Mouse (Mus musculus) forebrain, embryonic 11.5 days (tissue): ENCODE data around the gene Isg20. TPM values are rescaled to one million over a fixed set of nuclear protein-coding genes. Genes with fewer than 3 reads are reported as not detected.

Experiments
- ATAC-seq: fragments of 200-750 bp; cut with Nextera tagmentation; replicated peaks from 2 replicates; pipeline ENCODE4 v1.8.0; 2017; ENCODE audit warnings: moderate TSS enrichment; ENCODE audit not compliant: low FRiP score
- DNase-seq: peaks from one replicate; pipeline ENCODE4 v3.0.0-alpha.2; 2017; ENCODE audit warnings: low spot score
- H3K27ac ChIP-seq: fragments of 300-500 bp; sonication (generic); 2 replicates; pipeline ENCODE4 v1.5.1; 2014; ENCODE audit warnings: low read depth, low read length
- H3K27me3 ChIP-seq: fragments of 300-500 bp; sonication (generic); 2 replicates; pipeline ENCODE4 v1.6.1; 2014; ENCODE audit warnings: mild to moderate bottlenecking, low read length, mixed read lengths; ENCODE audit not compliant: control insufficient read depth, insufficient read depth
- H3K36me3 ChIP-seq: fragments of 300-500 bp; sonication (generic); 2 replicates; pipeline ENCODE4 v1.6.1; 2014; ENCODE audit warnings: mild to moderate bottlenecking, low read length, moderate library complexity, mixed read lengths; ENCODE audit not compliant: control insufficient read depth, insufficient read depth
- H3K4me1 ChIP-seq: fragments of 300-500 bp; sonication (generic); replicated peaks from 2 replicates; pipeline ENCODE4 v1.6.1; 2014; ENCODE audit warnings: low read length, mixed read lengths; ENCODE audit not compliant: control insufficient read depth, insufficient read depth
- H3K4me2 ChIP-seq: fragments of 300-500 bp; sonication (generic); 2 replicates; pipeline ENCODE4 v1.6.1; 2014; ENCODE audit warnings: low read depth, mild to moderate bottlenecking, low read length, moderate library complexity, mixed read lengths; ENCODE audit not compliant: severe bottlenecking
- H3K4me3 ChIP-seq: fragments of 300-500 bp; sonication (generic); 2 replicates; pipeline ENCODE4 v1.5.1; 2014; ENCODE audit warnings: low read depth, low read length
- H3K9ac ChIP-seq: fragments of 300-500 bp; sonication (generic); 2 replicates; pipeline ENCODE4 v1.6.1; 2014; ENCODE audit warnings: low read length
- H3K9me3 ChIP-seq: fragments of 300-500 bp; sonication (generic); 2 replicates; pipeline ENCODE4 v1.6.1; 2016; ENCODE audit warnings: low read length, mixed read lengths; ENCODE audit not compliant: control insufficient read depth
- WGBS: fragments of 180-500 bp; shearing (Covaris S2); extraction: QIAGEN DNeasy Blood & Tissue Kit; methylation state at CpG from one replicate; pipeline ENCODE4 v1.1.7; 2014; 5-methylcytosine and 5-hydroxymethylcytosine counted together
- polyA plus RNA-seq: library from polyadenylated mRNA; unstranded; fragments of >200 nt; fragmentation: Nextera tagmentation; extraction: Ambion mirVana; gene quantifications from 2 replicates; pipeline ENCODE4 v1.2.1, GENCODE M21; 2014

Gene Isg20
- polyA plus RNA-seq, 1 experiment from 2014 or later: 0.39 TPM

- H3K9me3 ChIP-seq: no peaks in the 10 kb centered on the region
- peaks cover 8% of the 10 kb centered on the region; the same call in 1 of the 2 replicates for H3K4me1 ChIP-seq
- H3K27ac ChIP-seq: no peak overlapping the region
- H3K9ac ChIP-seq: no peak overlapping the region
- ATAC-seq: no peak
- H3K4me2 ChIP-seq: no peak overlapping the region
- DNase-seq: no peak
- peaks cover 3% of the 10 kb centered on the region; the same call in 1 of the 2 replicates for H3K36me3 ChIP-seq
- no peaks in the 10 kb centered on the region for H3K27me3 ChIP-seq
- WGBS: 88% methylated on average over 4 of the region's 4 CpGs
- no peak overlapping the region for H3K4me3 ChIP-seq
Observed at GRCm38 (mm10) chr7:78911209-78911608, 2.0 kb upstream of the Isg20 start.

DNA sequence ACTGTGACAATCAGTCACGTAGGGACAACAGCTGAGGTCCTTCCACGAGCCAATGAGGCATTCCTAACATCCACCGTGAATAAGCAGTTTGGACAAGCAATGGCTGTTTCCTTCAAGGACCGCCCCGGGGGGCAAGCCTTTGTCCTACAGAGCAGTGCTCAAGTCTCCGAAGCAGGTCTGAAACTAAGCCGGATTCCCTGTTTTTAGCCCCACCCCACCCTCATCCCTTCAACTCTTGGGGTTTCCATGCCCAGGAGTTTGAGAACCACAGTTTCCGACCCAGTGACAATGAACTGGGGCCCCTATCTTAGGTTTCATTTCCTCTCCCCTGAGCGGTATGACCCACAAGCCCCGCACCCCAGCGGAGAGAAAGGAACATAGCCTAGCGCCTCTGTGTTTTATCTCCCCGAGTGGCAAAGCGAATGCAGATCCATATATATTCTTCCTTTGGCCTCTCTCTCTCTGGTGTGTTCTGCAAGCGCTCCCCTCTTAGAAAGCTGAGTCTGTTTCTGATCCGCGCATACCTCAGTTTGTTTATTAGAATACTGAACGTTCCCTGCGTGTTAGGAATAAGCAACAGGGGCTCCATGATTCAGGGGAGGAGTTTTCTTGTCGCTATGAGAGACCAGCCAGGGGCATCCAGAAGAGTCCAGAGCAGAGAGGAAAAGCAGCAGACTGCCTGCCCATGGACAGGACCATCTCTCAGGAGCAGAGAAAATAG, 811 bp upstream of the Isg20 start:
- no peak overlapping the region for H3K4me3 ChIP-seq
- no peak overlapping the region for H3K27ac ChIP-seq
- H3K4me1 ChIP-seq: peaks cover 8% of the 10 kb centered on the region; the same call in 1 of the 2 replicates
- H3K27me3 ChIP-seq: no peaks in the 10 kb centered on the region
- no peaks in the 10 kb centered on the region; the same call in 1 of the 2 replicates for H3K36me3 ChIP-seq
- 18% methylated on average over 20 of the region's 20 CpGs for WGBS
- no peaks in the 10 kb centered on the region for H3K9me3 ChIP-seq
- no peak; the same call in 1 of the 2 replicates for ATAC-seq
- H3K4me2 ChIP-seq: peak overlapping the region; percentile 36; the same call in 1 of the 2 replicates
- peak overlapping the region; percentile 24; the same call in 1 of the 2 replicates for H3K9ac ChIP-seq
- peak; percentile 64 for DNase-seq

DNA sequence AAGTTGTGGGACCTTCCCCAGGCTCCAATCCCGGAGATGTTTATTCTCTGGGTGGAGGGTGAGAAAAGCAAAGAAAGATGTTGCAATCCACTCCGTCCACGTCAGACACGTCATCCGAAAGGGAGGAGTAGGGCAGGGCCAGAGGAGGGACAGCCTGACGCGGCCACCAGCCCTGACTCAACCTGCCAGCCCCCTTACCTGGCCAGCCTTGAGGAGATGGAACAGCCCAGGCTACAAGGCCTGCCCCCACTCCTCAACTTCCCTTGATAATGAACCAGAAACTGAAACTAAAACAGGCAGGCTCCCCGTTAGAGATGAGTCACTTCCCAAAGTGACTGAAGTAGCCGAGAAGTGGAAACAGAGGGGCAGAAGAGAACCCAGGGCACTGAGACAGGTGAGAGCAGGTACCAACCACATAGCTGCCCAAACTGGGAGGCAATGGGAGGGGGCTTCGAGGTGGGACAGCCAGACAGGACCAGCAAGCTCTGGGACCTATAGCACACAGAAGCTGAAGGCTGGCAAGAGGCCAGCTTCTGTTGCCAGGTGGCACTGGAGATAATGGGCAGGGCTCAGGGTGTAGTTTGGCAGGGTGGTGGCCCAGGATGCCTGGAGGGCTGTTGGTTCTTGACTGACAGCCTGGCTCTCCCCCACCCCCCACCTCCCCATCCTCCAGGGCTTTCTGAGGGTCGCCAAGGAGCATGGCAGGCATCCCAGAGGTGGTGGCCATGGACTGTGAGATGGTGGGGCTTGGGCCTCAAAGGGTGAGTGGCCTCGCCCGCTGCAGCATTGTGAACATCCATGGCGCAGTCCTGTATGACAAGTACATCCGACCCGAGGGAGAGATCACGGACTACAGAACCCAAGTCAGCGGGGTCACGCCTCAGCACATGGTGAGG, 673 bp downstream of the Isg20 start:
- no peak for ATAC-seq
- WGBS: 84% methylated on average over 19 of the region's 19 CpGs
- DNase-seq: no peak

GRCm38 (mm10) chr7:78914545-78914845, 1.3 kb downstream of the Isg20 start:
- H3K9ac ChIP-seq: no peak overlapping the region
- 93% methylated on average over 3 of the region's 3 CpGs for WGBS

More for the DNA sequence above, 673 bp downstream of the Isg20 start:
- Histone ChIP-seq H3K9ac (no peak overlapping the region), H3K4me1 (peaks cover 8% of the 10 kb centered on the region; the same call in 1 of the 2 replicates), H3K27ac (no peak overlapping the region), H3K27me3 (no peaks in the 10 kb centered on the region), H3K4me3 (no peak overlapping the region), H3K4me2 (no peak overlapping the region), H3K9me3 (no peaks in the 10 kb centered on the region), H3K36me3 (no peaks in the 10 kb centered on the region; the same call in 1 of the 2 replicates)

DNA sequence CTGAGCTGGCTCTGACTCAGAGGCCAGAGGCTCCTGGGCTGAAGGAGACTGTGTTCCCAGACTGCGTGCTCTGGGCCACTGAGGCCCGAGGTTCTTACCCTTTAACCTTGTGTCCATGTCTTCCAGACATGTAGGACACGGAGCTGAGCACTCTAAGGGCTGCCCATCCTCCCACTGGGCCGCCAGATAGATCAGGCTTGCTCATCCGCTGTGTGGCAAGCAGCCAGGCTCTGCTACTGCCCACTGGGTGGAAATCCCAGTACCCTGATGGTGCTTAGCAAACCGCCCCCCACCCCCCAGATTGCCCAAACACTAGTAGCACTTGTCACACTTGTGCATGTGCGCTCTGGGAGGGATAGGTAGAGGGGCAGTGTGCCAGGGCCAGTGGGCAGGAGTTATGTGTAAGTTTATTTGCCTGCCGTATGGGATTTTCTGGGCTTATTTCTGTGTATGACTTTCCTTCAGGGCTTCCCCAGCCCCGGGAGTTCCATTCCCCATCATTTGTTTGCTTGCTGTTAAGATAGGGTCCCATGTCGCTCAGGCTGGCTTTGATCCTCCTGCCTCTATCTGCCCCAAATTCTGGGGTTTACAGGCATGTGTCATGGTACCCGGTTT, 1.8 kb downstream of the Isg20 start:
- H3K36me3 ChIP-seq: no peaks in the 10 kb centered on the region
- no peaks in the 10 kb centered on the region for H3K27me3 ChIP-seq
- H3K9me3 ChIP-seq: no peaks in the 10 kb centered on the region
- H3K4me2 ChIP-seq: no peak overlapping the region
- no peak overlapping the region for H3K4me3 ChIP-seq
- no peak for ATAC-seq
- DNase-seq: no peak
- WGBS: 85% methylated on average over 11 of the region's 11 CpGs
- H3K9ac ChIP-seq: no peak overlapping the region
- H3K27ac ChIP-seq: no peak overlapping the region
- peaks cover 8% of the 10 kb centered on the region; the same call in 1 of the 2 replicates for H3K4me1 ChIP-seq

More at GRCm38 (mm10) chr7:78914545-78914845, 1.3 kb downstream of the Isg20 start:
- Histone ChIP-seq H3K9me3 (no peaks in the 10 kb centered on the region), H3K4me2 (no peak overlapping the region), H3K27me3 (no peaks in the 10 kb centered on the region), H3K4me3 (no peak overlapping the region), H3K4me1 (peaks cover 8% of the 10 kb centered on the region; the same call in 1 of the 2 replicates), H3K27ac (no peak overlapping the region), H3K36me3 (no peaks in the 10 kb centered on the region; the same call in 1 of the 2 replicates)
- no peak for DNase-seq
- no peak for ATAC-seq

DNA sequence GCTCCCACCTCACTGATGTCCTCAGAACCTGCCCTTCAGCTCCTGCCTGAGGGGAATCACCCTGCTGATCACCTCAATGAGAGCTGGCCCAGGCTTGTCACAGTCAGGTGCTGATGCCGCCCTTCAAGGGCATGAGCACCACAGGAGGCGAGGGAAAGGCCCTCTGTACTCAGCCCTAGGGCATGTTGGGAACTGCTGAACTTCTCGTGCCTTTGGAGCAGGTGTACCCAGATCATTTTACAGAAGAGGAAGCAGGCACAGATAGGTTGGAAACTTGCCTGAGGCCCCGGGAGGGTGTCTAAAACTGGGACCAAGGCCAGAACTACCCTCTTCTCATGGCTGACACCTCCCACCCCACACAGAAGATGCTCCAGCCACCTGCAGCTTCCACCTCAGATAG, 5.5 kb downstream of the Isg20 start:
- Histone ChIP-seq H3K4me1 (no peaks in the 10 kb centered on the region), H3K27ac (no peak overlapping the region), H3K27me3 (no peaks in the 10 kb centered on the region), H3K4me2 (no peak overlapping the region), H3K4me3 (no peak overlapping the region), H3K36me3 (no peaks in the 10 kb centered on the region), H3K9ac (no peak overlapping the region), H3K9me3 (no peaks in the 10 kb centered on the region)
- DNase-seq (no peak), ATAC-seq (no peak)
- WGBS: 71% methylated on average over 4 of the region's 4 CpGs

GRCm38 (mm10) chr7:78922506-78922905, 9.3 kb downstream of the Isg20 start:
- Histone ChIP-seq H3K4me1 (no peaks in the 10 kb centered on the region), H3K4me2 (no peak overlapping the region), H3K36me3 (no peaks in the 10 kb centered on the region), H3K27ac (no peak overlapping the region), H3K9me3 (no peaks in the 10 kb centered on the region), H3K4me3 (no peak overlapping the region), H3K27me3 (no peaks in the 10 kb centered on the region), H3K9ac (no peak overlapping the region)
- DNase-seq (no peak), ATAC-seq (no peak)
- 77% methylated on average over 7 of the region's 7 CpGs for WGBS

- no peak overlapping the region for H3K4me2 ChIP-seq
- DNase-seq (peak; percentile 80), ATAC-seq (peak; percentile 51; the same call in 1 of the 2 replicates)
- H3K9me3 ChIP-seq: no peaks in the 10 kb centered on the region
- 13% methylated on average over 6 of the region's 6 CpGs for WGBS
- no peak overlapping the region for H3K27ac ChIP-seq
- no peak overlapping the region for H3K9ac ChIP-seq
- no peaks in the 10 kb centered on the region for H3K36me3 ChIP-seq
- H3K4me1 ChIP-seq: no peaks in the 10 kb centered on the region
- no peak overlapping the region for H3K4me3 ChIP-seq
- H3K27me3 ChIP-seq: no peaks in the 10 kb centered on the region
Observed at GRCm38 (mm10) chr7:78924300-78924699, 11.1 kb downstream of the Isg20 start.
